Mouse (Mus musculus): ENCODE data around the gene Gls.

- no peak for TF ChIP-seq CTCF (IDR thresholded peaks at IDR 0.05; ENCODE audit: low read depth)
- no peak for TF ChIP-seq EP300 (IDR thresholded peaks at IDR 0.05; ENCODE audit: low read depth)
Observed at GRCm38 (mm10) chr1:52256916-52257315, 23.9 kb upstream of the Gls start.
